11 mouse cellular contexts compared by ENCODE assay signal in the genomic region with DNA sequence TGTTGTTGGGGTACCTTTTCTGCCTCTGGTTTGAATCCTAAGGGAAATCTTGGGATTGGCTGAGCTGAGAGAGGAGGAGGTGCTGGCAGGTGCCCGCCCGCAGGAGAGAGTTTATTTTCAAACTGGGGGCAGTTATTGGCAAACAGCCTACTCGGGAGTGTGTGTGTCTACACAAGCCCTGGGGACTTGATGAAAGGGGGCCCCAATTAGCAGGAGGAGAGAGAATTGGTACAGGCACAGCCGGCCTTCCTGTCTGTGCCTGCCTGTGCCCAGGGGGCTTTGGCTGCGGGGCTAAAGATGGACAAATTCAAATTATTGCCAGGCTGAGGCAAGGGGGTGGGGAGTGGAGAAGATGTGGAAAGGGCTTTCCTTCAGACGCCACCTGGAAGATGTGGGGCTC. TPM values are rescaled to one million over a fixed set of nuclear protein-coding genes. Genes with fewer than 3 reads are reported as not detected.
A peak's percentile ranks its signal among the peaks of the same experiment; 100 is the strongest.
DNase-seq lines count a peak whose midpoint lies in the region; ATAC-seq and TF ChIP-seq lines count a peak whose summit lies in the region.
"Had no signal": no experiment of that assay in that cellular context is flagged by ENCODE, and none has a peak within 500 bp of the region (broad histone marks: within the 10 kb centered on the region; RNA-seq: fewer than 3 reads in every experiment).

No protein-coding gene starts in this region.

- peak overlapping the region; percentile 53 for H3K4me2 ChIP-seq in forebrain, embryonic 11.5 days (ENCODE audit: low read depth, low read length, severe bottlenecking)
- H3K4me2 ChIP-seq in hindbrain, postnatal 0 days (ENCODE audit: low read depth, low read length) = peak overlapping the region; percentile 88
- peak overlapping the region; percentile 97 for H3K4me2 ChIP-seq in midbrain, embryonic 13.5 days (replicated peaks)

- H3K36me3 ChIP-seq in embryonic facial prominence, embryonic 10.5 days (replicated peaks) = peaks cover 65% of the 10 kb centered on the region
- no peaks in the 10 kb centered on the region; the same call in 1 of the 2 replicates for H3K36me3 ChIP-seq in forebrain, embryonic 11.5 days (ENCODE audit: control insufficient read depth, insufficient read depth, low read length)
- no peaks in the 10 kb centered on the region for H3K36me3 ChIP-seq in hindbrain, postnatal 0 days (ENCODE audit: insufficient read depth, low read length)
- peaks cover 28% of the 10 kb centered on the region for H3K36me3 ChIP-seq in midbrain, embryonic 13.5 days

- H3K4me3 ChIP-seq in embryonic facial prominence, embryonic 10.5 days = peak overlapping the region; percentile 71
- peak overlapping the region; percentile 27 for H3K4me3 ChIP-seq in forebrain, embryonic 11.5 days (ENCODE audit: low read depth, low read length)
- no peak overlapping the region for H3K4me3 ChIP-seq in hindbrain, postnatal 0 days (ENCODE audit: low read length)
- peak overlapping the region; percentile 72 for H3K4me3 ChIP-seq in midbrain, embryonic 13.5 days (replicated peaks)

- H3K9ac ChIP-seq in forebrain, embryonic 11.5 days (ENCODE audit: low read length) = peak overlapping the region; percentile 59
- H3K9ac ChIP-seq in hindbrain, postnatal 0 days (replicated peaks; ENCODE audit: low read length) = peak overlapping the region; percentile 24; the same call in 1 of the 2 replicates
- H3K9ac ChIP-seq in midbrain, embryonic 13.5 days (replicated peaks) = peak overlapping the region; percentile 61

- no peak for TF ChIP-seq CTCF in hindbrain, postnatal 0 days (IDR thresholded peaks at IDR 0.05; ENCODE audit: low read depth)

- DNase-seq in embryonic facial prominence, embryonic 10.5 days (ENCODE audit: low spot score) = no peak
- no peak for DNase-seq in forebrain, embryonic 11.5 days (ENCODE audit: low spot score)
- no peak for DNase-seq in hindbrain, postnatal 0 days (ENCODE audit: low spot score)
- no peak for DNase-seq in thymus, postnatal 36 days
- no peak for DNase-seq in ovary, postnatal 10 days (ENCODE audit: low spot score)
- DNase-seq in urinary bladder, adult 18-20 months (ENCODE audit: low spot score in 2 of 2) = no peak
- no peak for DNase-seq in adrenal gland, postnatal 14 days
- DNase-seq: gastrocnemius, postnatal 36 days; lung, postnatal 14 days; spleen, adult 18-20 months had no signal

- H3K27me3 ChIP-seq in embryonic facial prominence, embryonic 10.5 days (replicated peaks; ENCODE audit: low read depth, poor library complexity, severe bottlenecking) = peaks cover 2% of the 10 kb centered on the region; the same call in 1 of the 2 replicates
- H3K27me3 ChIP-seq in forebrain, embryonic 11.5 days (ENCODE audit: control insufficient read depth, insufficient read depth, low read length) = no peaks in the 10 kb centered on the region
- no peaks in the 10 kb centered on the region for H3K27me3 ChIP-seq in hindbrain, postnatal 0 days (ENCODE audit: insufficient read depth, low read length)
- peaks cover 4% of the 10 kb centered on the region; the same call in 1 of the 2 replicates for H3K27me3 ChIP-seq in midbrain, embryonic 13.5 days

- 37% methylated on average over 6 of the region's 6 CpGs for WGBS in embryonic facial prominence, embryonic 10.5 days
- 13% methylated on average over 6 of the region's 6 CpGs for WGBS in forebrain, embryonic 11.5 days
- WGBS in hindbrain, postnatal 0 days = 13% methylated on average over 6 of the region's 6 CpGs
- 10% methylated on average over 6 of the region's 6 CpGs for WGBS in midbrain, embryonic 13.5 days

- no peaks in the 10 kb centered on the region for H3K9me3 ChIP-seq in embryonic facial prominence, embryonic 10.5 days
- H3K9me3 ChIP-seq in forebrain, embryonic 11.5 days (ENCODE audit: control insufficient read depth, low read length) = no peaks in the 10 kb centered on the region
- H3K9me3 ChIP-seq in hindbrain, postnatal 0 days (ENCODE audit: low read length) = no peaks in the 10 kb centered on the region
- H3K9me3 ChIP-seq in midbrain, embryonic 13.5 days = no peaks in the 10 kb centered on the region

- H3K27ac ChIP-seq in embryonic facial prominence, embryonic 10.5 days (replicated peaks) = peak overlapping the region; percentile 68
- H3K27ac ChIP-seq in forebrain, embryonic 11.5 days (ENCODE audit: low read depth, low read length) = peak overlapping the region; percentile 87
- H3K27ac ChIP-seq in hindbrain, postnatal 0 days = no peak overlapping the region
- H3K27ac ChIP-seq in midbrain, embryonic 13.5 days = peak overlapping the region; percentile 69

- H3K4me1 ChIP-seq in embryonic facial prominence, embryonic 10.5 days = peaks cover 83% of the 10 kb centered on the region
- peaks cover 49% of the 10 kb centered on the region for H3K4me1 ChIP-seq in forebrain, embryonic 11.5 days (replicated peaks; ENCODE audit: control insufficient read depth, insufficient read depth, low read length)
- peaks cover 29% of the 10 kb centered on the region for H3K4me1 ChIP-seq in hindbrain, postnatal 0 days (ENCODE audit: insufficient read depth, low read length)
- H3K4me1 ChIP-seq in midbrain, embryonic 13.5 days (replicated peaks) = peaks cover 79% of the 10 kb centered on the region

- ATAC-seq in forebrain, embryonic 11.5 days (replicated peaks; ENCODE audit: low FRiP score) = 0 out of 2 replicates have a peak, but pooled peaks have one; percentile 6
- no peak for ATAC-seq in hindbrain, postnatal 0 days
- ATAC-seq in midbrain, embryonic 13.5 days = no peak

RNA-seq across cellular contexts. Expression of a gene that starts 4.2 kb away (rescaled TPM):
- 92.8 and 95.9 TPM in 2 replicates for polyA plus RNA-seq in embryonic facial prominence, embryonic 10.5 days (2016; fragmentation: Nextera tagmentation; extraction: Ambion mirVana)
- 83.2 and 94.4 TPM in 2 replicates for polyA plus RNA-seq in forebrain, embryonic 11.5 days (2014; fragmentation: Nextera tagmentation; extraction: Ambion mirVana)
- total RNA-seq in hindbrain, postnatal 0 days (2014; rRNA removed) = 17.9 and 33.0 TPM in 2 replicates
- 10.5 and 13.5 TPM in 2 replicates for polyA plus RNA-seq in hindbrain, postnatal 0 days (2015; fragmentation: Nextera tagmentation; extraction: Ambion mirVana)
- 89.0 and 94.9 TPM in 2 replicates for polyA plus RNA-seq in midbrain, embryonic 13.5 days (2015; fragmentation: Nextera tagmentation; extraction: Ambion mirVana)
- total RNA-seq in adrenal gland, postnatal 14 days (2021) = 2.4 and 2.8 TPM in 2 replicates

RNA-seq across cellular contexts. Expression of a gene that starts 10.7 kb away (rescaled TPM):
- polyA plus RNA-seq in embryonic facial prominence, embryonic 10.5 days (2016; fragmentation: Nextera tagmentation; extraction: Ambion mirVana) = not detected in 2 replicates
- polyA plus RNA-seq in forebrain, embryonic 11.5 days (2014; fragmentation: Nextera tagmentation; extraction: Ambion mirVana) = 0.27 and 0.28 TPM in 2 replicates
- not detected in 2 replicates for total RNA-seq in hindbrain, postnatal 0 days (2014; rRNA removed)
- polyA plus RNA-seq in hindbrain, postnatal 0 days (2015; fragmentation: Nextera tagmentation; extraction: Ambion mirVana) = 0.39 and 0.49 TPM in 2 replicates
- 0.31 TPM in 1 of 2 replicates, not detected in the other for polyA plus RNA-seq in midbrain, embryonic 13.5 days (2015; fragmentation: Nextera tagmentation; extraction: Ambion mirVana)
- total RNA-seq in adrenal gland, postnatal 14 days (2021) = 1.2 and 1.6 TPM in 2 replicates

RNA-seq across cellular contexts. Expression of a gene that starts 14.0 kb away (rescaled TPM):
- polyA plus RNA-seq in embryonic facial prominence, embryonic 10.5 days (2016; fragmentation: Nextera tagmentation; extraction: Ambion mirVana) = 75.1 and 82.5 TPM in 2 replicates
- 38.5 and 38.6 TPM in 2 replicates for polyA plus RNA-seq in forebrain, embryonic 11.5 days (2014; fragmentation: Nextera tagmentation; extraction: Ambion mirVana)
- 45.1 and 70.2 TPM in 2 replicates for total RNA-seq in hindbrain, postnatal 0 days (2014; rRNA removed)
- polyA plus RNA-seq in hindbrain, postnatal 0 days (2015; fragmentation: Nextera tagmentation; extraction: Ambion mirVana) = 59.2 and 61.6 TPM in 2 replicates
- 44.0 and 49.9 TPM in 2 replicates for polyA plus RNA-seq in midbrain, embryonic 13.5 days (2015; fragmentation: Nextera tagmentation; extraction: Ambion mirVana)
- total RNA-seq in adrenal gland, postnatal 14 days (2021) = 105 and 120 TPM in 2 replicates

RNA-seq across cellular contexts. Expression of a gene that starts 34.8 kb away (rescaled TPM):
- polyA plus RNA-seq in embryonic facial prominence, embryonic 10.5 days (2016; fragmentation: Nextera tagmentation; extraction: Ambion mirVana) = 1.3 TPM in 2 replicates
- polyA plus RNA-seq in forebrain, embryonic 11.5 days (2014; fragmentation: Nextera tagmentation; extraction: Ambion mirVana) = 1.2 and 1.3 TPM in 2 replicates
- total RNA-seq in hindbrain, postnatal 0 days (2014; rRNA removed) = 1.0 and 1.2 TPM in 2 replicates
- 3.7 and 4.5 TPM in 2 replicates for polyA plus RNA-seq in hindbrain, postnatal 0 days (2015; fragmentation: Nextera tagmentation; extraction: Ambion mirVana)
- 1.9 and 2.0 TPM in 2 replicates for polyA plus RNA-seq in midbrain, embryonic 13.5 days (2015; fragmentation: Nextera tagmentation; extraction: Ambion mirVana)
- total RNA-seq in adrenal gland, postnatal 14 days (2021) = 0.22 and 1.0 TPM in 2 replicates
